Mouse (Mus musculus): Measurements from ENCODE around the gene Celf3.

DNA sequence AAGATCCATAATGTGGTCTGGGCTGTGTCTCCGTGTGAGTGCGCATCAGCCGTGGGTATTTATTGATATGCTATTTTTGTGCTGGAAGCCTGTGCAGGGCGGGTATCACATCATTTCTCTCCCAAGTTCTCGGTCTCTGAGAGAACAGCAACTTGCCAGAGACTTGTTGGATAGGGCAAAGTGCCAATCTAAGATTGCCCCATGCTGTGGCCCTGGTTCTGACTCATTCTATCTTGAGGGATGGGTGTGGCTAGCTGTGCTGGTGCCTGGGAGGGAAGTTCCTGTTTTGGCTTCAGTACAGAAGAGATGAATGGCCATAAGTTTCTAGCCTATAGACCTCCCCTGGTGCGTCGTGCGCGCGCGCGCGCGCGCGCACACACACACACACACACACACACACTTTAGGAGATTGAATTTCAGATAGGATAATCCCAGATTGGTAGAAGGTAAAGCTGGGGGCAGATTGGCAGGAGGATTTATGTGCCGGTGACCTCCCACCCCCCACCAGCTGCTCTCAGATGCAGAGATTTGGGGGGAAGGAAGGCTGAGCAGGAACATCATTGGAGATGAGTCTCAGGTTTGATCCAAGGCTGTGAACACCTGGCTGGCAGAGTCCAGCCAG is 4.8 kb downstream of the Celf3 start:
- TF ChIP-seq POLR2A (IDR thresholded peaks at IDR 0.05; ENCODE audit: borderline replicate concordance, low read depth, low read length), result no peak
- TF ChIP-seq CTCF (IDR thresholded peaks at IDR 0.05; ENCODE audit: low read depth, low read length), result no peak

Data from bone marrow macrophage, adult 2 months (primary cell).